Mouse (Mus musculus) brain, embryonic 14.5 days (tissue): ENCODE measurements around the gene Pelp1.

ENCODE experiments used
- CTCF ChIP-seq: fragments of 200-500 bp; IDR thresholded peaks from 2 replicates; pipeline ENCODE4 v1.5.1; 2012; ENCODE audit warnings: inconsistent platforms, mild to moderate bottlenecking, moderate library complexity, borderline replicate concordance; ENCODE audit not compliant: insufficient read depth, insufficient read length; ENCODE audit errors: extremely low read depth
- POLR2A ChIP-seq: fragments of 200-500 bp; IDR thresholded peaks from 2 replicates; pipeline ENCODE4 v1.6.1; 2012; ENCODE audit warnings: mild to moderate bottlenecking, inconsistent platforms, borderline replicate concordance; ENCODE audit not compliant: poor library complexity, insufficient read depth, insufficient read length, severe bottlenecking; ENCODE audit errors: extremely low read depth

DNA sequence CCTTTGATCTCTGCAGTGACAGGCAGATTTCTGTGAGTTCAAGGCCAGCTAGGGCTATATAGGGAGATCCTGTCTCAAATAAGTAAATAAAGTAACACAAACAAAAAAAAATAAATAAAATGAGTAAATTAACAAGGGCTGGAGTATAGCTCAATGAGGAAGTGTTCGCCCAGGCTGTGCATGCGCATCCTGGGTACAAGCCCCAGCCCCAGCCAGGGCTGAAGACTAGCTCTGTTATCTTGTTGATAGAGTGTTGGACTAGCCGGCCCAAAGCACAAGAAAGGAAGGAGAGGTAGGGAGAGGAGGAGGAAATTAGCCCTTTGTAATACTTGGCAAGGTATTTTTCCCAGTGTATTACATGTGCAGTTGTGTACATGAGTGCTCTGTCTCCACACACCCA is 34.1 kb upstream of the Pelp1 start:
- TF ChIP-seq CTCF (no peak), POLR2A (no peak)
